Mouse (Mus musculus) cerebellum, postnatal 10 days (tissue): ENCODE data around the gene Ppp1r27.
"Not testable (repeated sequence)": the region's sequence is repeated elsewhere in the genome, so short reads cannot be mapped to it uniquely, and the experiment has no call there.

Source experiments
- DNase-seq, 2 experiments: peaks; one replicate each; pipeline ENCODE4 v3.0.0; 2021; ENCODE audit warnings: mixed read lengths in 2 of 2

Ppp1r27 gene

DNA sequence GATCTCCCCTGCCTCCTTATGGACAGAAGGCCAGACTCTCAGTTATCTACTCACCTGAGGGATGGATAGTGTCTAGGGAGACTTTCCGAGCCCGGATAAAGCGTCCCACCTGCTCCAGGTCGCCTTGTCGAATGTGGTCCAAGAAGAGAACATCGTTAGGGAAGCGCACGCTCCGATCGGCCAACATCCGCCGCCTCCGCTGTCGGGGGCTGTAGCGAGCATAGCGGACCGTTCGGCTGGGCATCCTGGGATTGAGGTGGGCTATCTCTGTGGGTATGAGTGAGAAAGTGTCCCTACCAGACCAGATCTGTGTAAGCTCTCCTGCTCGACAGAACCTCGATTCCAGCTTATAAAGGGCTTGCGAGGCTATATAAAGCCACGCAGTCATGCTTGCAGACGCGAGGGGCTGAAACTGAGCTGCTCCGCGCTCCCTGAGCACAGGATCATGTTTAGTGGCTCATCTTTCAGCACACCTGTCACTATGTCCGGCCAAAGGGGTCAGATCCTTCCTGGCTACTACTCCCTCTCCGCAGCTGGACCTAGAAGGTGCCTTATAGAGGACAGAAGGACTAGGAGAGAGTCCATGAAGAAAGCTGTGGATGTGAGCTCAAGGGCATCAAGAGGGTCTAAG lies at the start of gene Ppp1r27:
Gene Ppp1r27, minus strand, starts transcription at position 323 of the 631 bp plus-strand sequence.
- no peak for DNase-seq

GRCm38 (mm10) chr11:120600716-120601115 lies 49.8 kb upstream of the Ppp1r27 start:
- DNase-seq, result no peak

- no peak for DNase-seq
Observed at GRCm38 (mm10) chr11:120598990-120599549, 48.1 kb upstream of the Ppp1r27 start.

DNA sequence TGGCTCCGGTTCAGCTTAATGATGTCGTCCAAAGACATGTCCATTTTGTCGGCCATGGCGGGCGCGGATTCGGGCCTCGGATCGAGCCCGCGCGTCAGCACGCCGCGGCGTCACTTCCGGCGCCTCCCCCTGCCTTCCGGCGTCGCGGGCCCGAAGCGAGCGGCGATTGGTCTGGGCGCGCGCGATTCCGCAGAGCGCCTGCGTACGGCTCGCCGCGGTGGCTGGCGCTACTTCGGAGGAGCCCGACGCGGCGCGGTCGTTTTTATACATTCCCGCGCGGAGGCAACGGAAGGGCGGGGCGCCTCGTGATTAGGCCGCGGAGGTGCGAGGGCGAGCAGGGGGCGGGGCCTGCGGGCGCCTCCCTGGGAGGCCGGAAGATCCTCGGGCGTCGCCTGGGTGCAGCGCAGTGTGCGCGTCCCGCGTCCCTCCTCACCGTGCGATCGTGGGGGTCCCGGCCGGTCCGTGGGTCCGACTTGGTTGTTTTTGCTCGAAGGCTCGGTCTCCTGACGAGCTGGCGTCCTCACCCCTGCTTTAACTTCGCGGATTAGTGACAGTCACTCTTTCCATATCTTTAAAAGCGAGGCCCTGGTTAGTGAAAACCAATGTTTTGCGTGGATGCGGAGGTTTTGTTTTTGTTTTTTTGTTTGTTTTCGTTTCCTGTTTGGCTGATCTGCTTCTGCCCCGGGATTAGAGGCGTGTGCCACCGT lies 47.5 kb upstream of the Ppp1r27 start, which contains the start of the genes Alyref and Anapc11:
Gene Alyref, minus strand, starts transcription at position 83 of the 707 bp plus-strand sequence.
Gene Anapc11, plus strand, starts transcription at position 139 of the 707 bp plus-strand sequence.
- peak; percentile 96 to 97 for DNase-seq

DNA sequence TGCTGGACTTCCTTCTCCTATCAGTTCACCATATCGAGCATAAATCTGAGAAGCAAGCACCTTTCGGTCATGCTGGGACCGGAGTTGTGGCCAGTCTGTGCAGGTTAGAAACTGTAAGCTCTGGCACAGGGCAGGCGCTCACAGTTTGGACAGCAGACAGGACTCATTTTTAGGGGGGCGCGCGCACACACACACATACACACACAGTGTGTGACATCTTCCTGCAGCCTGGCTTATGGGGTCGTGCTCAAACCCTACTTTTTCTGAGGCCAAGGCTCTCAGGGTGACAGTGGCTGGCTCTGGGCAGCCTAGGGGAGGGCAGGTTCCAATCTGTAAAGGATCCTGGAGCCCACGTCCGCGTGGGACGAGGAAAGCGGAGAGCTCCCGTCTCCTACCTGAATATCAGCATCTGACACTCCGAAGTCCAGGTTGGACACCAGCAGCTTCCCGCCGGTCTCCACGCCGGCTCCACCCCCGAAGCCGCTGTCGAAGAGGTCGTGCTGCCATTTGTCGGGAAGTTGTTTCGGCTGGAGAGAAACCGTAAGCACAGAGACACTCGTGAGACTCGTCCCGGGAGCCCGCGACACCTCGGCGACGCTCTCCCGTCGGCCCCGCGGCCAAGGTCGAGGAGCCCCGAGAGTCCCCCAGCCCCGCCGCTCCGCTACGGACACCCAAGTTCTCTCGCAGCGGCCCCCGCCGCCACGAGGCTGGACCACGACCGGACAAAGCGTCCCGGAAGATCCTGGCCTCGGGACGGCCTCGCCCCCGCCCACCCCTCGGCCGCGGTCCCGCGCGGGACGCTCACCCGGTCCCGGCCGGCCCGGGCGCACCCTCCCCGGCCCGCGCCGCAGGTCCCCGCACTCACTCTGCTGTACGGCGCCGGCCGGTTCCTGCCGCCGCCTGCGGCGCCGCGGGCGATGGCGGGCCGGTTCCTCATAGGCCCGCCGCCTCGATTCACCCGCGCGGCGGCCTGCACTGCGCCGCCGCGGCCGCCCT lies 46.6 kb upstream of the Ppp1r27 start:
- DNase-seq, result peak; percentile 35 to 44

GRCm38 (mm10) chr11:120588531-120588930 lies 37.6 kb upstream of the Ppp1r27 start:
- no peak for DNase-seq

GRCm38 (mm10) chr11:120583937-120584336 lies 33.0 kb upstream of the Ppp1r27 start:
- no peak for DNase-seq

GRCm38 (mm10) chr11:120582982-120583293 lies 32.0 kb upstream of the Ppp1r27 start:
- DNase-seq, result not testable (repeated sequence)

DNA sequence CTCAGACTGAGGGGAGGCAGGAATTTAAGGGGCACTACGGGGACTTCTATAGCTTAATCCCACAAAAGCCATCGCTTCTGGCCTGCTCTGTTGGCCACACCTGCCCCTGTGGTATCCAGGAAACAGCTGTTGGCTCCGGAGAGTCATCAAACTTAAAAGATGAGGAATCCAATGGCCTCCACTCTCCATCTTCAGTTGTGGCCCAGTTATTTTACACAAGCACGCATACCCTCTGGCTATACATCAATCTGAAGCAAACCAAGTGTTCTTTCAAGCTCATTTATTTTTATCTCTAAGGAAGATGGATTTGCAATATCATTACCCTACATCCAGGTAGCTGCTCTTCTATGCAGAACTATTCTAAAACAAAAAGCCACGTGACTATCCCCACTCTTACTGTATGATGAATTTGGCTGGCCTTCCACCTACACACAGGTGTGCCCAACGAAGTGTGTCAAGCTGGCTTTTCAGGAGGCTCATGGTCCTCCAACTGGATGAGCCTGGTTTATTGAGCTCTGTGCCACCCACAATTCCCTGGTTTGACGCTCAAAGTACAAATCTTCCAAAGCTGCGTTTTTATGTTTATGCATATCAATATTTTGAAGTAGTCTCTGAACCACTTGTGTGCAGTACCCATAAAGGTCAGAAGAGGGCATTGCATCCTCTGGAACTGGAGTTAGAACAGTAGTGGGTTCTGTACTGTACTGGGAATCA lies 31.5 kb upstream of the Ppp1r27 start:
- peak; percentile 60 to 67 for DNase-seq

DNA sequence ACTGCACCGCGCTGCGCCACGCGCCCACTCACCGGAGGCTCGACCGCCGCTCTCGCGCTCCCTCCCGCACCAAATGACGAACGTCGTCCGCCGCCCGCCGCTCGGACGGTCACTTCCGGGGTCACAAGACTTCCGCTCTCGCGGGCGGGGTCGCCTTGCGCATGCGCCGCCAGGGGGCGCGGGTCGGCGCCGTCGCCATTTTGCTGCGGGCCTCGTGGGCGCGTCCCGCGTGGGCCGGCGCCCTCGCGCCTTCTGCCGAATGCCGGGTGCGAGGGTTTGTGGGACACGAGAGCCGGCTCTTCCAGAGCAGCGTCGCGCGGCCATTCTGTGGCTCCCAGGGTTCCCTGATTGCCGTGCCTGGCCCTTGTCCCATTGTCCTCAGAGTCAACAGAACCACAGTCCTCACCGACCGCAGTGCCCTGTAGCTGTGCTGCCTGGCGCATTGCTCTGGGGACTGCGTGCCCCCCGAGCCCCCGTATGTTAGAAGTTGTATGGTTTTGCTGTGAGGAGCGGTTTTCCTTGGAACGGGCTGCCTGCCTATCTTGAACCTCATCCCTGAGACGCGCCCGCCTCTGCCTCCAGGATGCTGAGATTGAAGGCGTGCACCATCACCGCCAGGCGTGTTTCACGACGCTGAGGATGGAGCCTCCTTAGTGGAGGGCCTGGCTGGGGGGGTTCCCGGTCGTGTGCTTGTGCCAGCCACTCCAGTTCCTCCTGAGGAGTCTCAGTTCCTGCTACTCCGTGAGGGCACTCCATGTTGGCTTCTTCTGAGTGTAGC lies 30.7 kb upstream of the Ppp1r27 start, which contains the start of gene Arhgdia:
Gene Arhgdia, minus strand, starts transcription at position 135 of the 778 bp plus-strand sequence.
- peak; percentile 95 to 96 for DNase-seq

DNA sequence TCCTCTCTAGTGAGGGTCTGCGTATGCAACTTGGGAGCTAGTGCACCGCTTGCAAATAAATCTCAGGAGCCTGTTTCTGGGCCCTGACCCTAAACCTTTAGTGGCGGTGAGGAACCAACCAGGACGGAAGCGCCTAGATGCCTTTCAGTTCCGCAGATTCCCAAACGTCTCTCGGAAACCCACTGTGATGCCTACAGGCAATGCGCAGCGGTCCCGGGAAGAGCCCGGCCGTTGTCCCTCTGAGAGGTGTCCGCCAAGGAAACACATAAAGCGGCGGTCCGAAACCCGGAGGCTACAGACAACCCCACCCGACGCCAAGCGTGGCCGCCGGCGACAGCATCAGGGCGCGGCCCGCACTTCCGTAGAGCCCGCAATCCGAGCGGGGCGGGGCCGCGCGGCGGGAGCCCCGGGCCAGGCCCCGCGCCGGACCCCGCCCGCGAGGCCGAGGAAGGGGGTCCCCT lies 30.0 kb upstream of the Ppp1r27 start:
- peak; percentile 56 to 61 for DNase-seq

GRCm38 (mm10) chr11:120580190-120580589 lies 29.3 kb upstream of the Ppp1r27 start:
- DNase-seq, result peak; percentile 36 to 38

DNA sequence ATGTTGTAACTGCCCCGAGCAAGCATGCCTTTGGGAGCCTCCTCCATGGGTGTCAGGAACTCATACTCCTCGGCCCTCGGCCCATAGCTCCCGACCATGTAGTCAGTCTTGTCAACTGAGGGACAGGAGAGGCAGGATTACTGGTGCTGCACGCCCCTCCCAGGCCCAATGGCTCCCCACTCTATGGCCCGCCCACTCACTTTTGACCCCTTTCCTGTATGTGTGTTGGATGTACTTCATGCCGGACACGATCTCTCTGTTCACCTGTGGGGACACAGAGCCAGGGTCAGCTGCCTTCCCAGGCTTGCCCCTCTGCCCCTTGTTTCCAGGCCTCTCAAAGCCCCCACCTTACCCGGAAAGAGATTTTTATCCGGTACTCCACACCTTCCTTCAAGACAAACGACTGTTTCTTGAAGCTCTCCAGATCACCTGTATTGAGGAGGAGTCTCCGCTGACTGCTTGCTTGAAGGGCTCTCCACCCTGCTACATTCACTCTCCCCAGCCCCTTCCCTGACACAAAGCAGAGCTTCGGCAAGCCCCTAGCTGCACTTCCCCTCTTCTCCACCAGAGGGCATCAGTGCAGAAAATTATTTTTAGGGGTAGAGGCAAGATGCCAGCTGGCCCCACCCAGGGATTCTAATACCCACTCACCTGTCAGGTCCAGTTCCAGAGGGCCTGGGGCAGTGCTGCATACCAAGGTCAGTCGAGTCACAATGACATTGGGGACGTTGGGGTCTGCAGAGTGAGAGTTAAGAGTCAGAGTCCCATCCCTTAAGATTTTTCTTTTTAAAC lies 28.6 kb upstream of the Ppp1r27 start:
- DNase-seq, result peak; percentile 90 to 94

GRCm38 (mm10) chr11:120578694-120579243 lies 27.8 kb upstream of the Ppp1r27 start:
- DNase-seq, result peak; percentile 35 to 45

- DNase-seq, result no peak
Observed at GRCm38 (mm10) chr11:120578024-120578693, 27.2 kb upstream of the Ppp1r27 start.

GRCm38 (mm10) chr11:120577211-120578023 lies 26.5 kb upstream of the Ppp1r27 start:
- DNase-seq, result peak; percentile 50 to 61

- no peak for DNase-seq
Observed at GRCm38 (mm10) chr11:120576365-120576981, 25.5 kb upstream of the Ppp1r27 start.

DNA sequence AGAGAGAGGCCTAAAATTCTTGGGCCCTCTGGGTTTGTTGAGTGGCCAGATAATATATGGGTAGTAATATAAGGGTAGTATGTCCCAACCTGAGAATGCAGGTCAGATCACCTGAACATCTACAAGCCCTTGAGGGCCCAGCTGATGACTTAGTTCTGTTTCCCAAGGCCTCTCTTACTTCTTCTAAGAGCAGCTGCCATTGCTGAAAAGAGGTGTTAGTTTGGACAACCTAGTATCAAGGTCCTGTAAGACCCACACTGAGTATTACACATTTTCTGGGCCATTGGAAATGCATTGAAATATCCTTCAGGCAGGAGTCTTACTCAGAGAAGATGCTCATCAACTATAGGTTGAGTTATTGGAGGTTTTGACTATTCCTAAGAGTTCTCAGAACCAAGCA lies 25.0 kb upstream of the Ppp1r27 start:
- DNase-seq, result no peak
